Mouse (Mus musculus) erythroblast, embryonic 14.5 days (primary cell): ENCODE measurements around the gene Tcp11l1.

Experiments
- GATA1 ChIP-seq: IDR thresholded peaks from 2 replicates; pipeline ENCODE4 v1.6.1; 2012; ENCODE audit warnings: low read length, inconsistent platforms, mixed read lengths
- TAL1 ChIP-seq: IDR thresholded peaks from 3 replicates; pipeline ENCODE4 v1.6.1; 2012; ENCODE audit warnings: low read length, inconsistent platforms, mixed read lengths

- TF ChIP-seq GATA1 (no peak), TAL1 (no peak)
Measured at GRCm38 (mm10) chr2:104710670-104711370, 1.1 kb downstream of the Tcp11l1 start.
